Mouse (Mus musculus): Measurements from ENCODE around the gene Gm14393. TPM values are rescaled to one million over a fixed set of nuclear protein-coding genes. Genes with fewer than 3 reads are reported as not detected.
"Not testable (repeated sequence)": the region's sequence is repeated elsewhere in the genome, so short reads cannot be mapped to it uniquely, and the experiment has no call there.

Gene Gm14393
- polyA plus RNA-seq (2016; fragmentation: Nextera tagmentation; extraction: Ambion mirVana) = 0.93 TPM in 1 of 2 replicates, not detected in the other

- not testable (repeated sequence) for H3K4me1 ChIP-seq (replicated peaks); H3K9me3 ChIP-seq; H3K4me2 ChIP-seq; ATAC-seq (ENCODE audit: insufficient number of reproducible peaks, insufficient read depth, low FRiP score, low TSS enrichment, low read depth); H3K27me3 ChIP-seq; H3K36me3 ChIP-seq; H3K4me3 ChIP-seq (replicated peaks); H3K27ac ChIP-seq; H3K9ac ChIP-seq (replicated peaks)
- WGBS = 77% methylated on average over 1 of the region's 1 CpGs
Observed at GRCm38 (mm10) chr2:175067681-175068261, at the start of gene Gm14393. Gene Gm14393, minus strand, starts transcription at chr2:175067781.

- H3K9me3 ChIP-seq; H3K9ac ChIP-seq (replicated peaks); H3K4me1 ChIP-seq (replicated peaks); H3K27me3 ChIP-seq; H3K4me2 ChIP-seq; ATAC-seq (ENCODE audit: insufficient number of reproducible peaks, insufficient read depth, low FRiP score, low TSS enrichment, low read depth); H3K4me3 ChIP-seq (replicated peaks); H3K36me3 ChIP-seq; H3K27ac ChIP-seq: not testable (repeated sequence)
- WGBS = 98% methylated on average over 27 of the region's 27 CpGs
Observed at GRCm38 (mm10) chr2:175044268-175044667, 23.3 kb downstream of the Gm14393 start.

Other genes starting within 250 kb of the Gm14393 start
- gene Gm14444, start 57.5 kb downstream of the Gm14393 start, polyA plus RNA-seq (2016; fragmentation: Nextera tagmentation; extraction: Ambion mirVana) = not detected in 2 replicates
- gene Gm14399, start 74.2 kb upstream of the Gm14393 start, polyA plus RNA-seq (2016; fragmentation: Nextera tagmentation; extraction: Ambion mirVana) = 4.9 TPM in 2 replicates
- gene Gm14443, start 108.1 kb upstream of the Gm14393 start, polyA plus RNA-seq (2016; fragmentation: Nextera tagmentation; extraction: Ambion mirVana) = 1.0 and 1.6 TPM in 2 replicates
- gene Gm14391, start 139.1 kb upstream of the Gm14393 start, polyA plus RNA-seq (2016; fragmentation: Nextera tagmentation; extraction: Ambion mirVana) = 6.9 and 12.3 TPM in 2 replicates
- gene Gm14440, start 207.3 kb upstream of the Gm14393 start, polyA plus RNA-seq (2016; fragmentation: Nextera tagmentation; extraction: Ambion mirVana) = 0.06 and 4.1 TPM in 2 replicates

Data from limb, embryonic 12.5 days (tissue).